Mouse (Mus musculus): ENCODE results near the gene Ing3. TPM values are rescaled to one million over a fixed set of nuclear protein-coding genes. Genes with fewer than 3 reads are reported as not detected.

The Ing3 gene
- total RNA-seq, 2 experiments from 2014 or later, result 19.6 to 32.6 TPM

DNA sequence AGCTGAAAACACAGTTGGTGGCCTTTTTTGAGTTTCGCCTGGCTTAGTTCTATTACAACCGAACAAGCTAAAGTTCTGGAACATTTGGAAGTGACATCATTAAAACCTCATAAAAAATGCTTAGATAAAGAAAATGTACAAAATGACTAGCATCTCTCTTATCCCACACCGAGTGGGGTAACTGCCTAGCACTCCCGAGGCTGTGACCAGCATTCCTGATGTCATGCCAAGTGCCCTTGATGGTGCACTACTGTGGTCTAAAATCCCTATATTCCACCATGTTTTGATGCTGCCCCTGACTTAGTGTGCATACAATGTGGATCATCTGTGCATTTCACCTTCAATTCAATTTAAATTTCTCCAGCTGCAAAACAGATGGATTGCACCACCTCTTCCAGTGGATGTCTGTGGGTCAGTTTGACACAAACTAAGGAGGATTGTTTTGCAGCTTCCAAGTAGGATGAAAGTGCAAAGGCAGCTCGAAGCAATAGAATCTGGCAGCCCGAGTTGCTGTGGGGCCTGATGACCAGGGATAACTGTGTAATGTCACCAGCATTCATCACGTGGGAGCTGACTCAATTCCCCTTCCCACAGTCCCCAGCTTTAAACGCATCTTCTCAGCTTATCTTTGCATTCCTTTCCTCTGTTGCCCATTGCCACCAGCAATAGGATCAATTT lies 69.5 kb downstream of the Ing3 start:
- ATAC-seq (replicated peaks; ENCODE audit: low FRiP score, poor library complexity, severe bottlenecking), result no peak

DNA sequence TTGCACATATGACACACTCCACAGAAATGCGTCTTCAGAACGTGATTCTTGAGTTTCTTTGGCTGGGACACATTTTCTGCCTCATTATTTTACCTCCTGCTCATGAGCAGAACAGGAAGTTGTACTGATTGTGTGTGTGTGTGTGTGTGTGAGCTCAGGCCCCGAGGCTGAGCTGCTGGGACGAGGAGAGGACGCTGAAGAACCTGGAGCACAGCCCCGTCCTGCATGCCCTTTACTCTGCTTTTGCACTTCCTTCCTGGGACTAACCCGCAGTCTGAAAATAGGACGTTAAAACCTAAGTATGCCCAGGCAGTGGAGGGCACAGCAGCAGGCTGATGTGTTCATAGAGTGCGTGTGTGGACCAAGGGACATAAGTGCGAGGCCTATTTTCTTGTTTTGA lies 70.3 kb downstream of the Ing3 start:
- no peak for ATAC-seq (replicated peaks; ENCODE audit: low FRiP score, poor library complexity, severe bottlenecking)

DNA sequence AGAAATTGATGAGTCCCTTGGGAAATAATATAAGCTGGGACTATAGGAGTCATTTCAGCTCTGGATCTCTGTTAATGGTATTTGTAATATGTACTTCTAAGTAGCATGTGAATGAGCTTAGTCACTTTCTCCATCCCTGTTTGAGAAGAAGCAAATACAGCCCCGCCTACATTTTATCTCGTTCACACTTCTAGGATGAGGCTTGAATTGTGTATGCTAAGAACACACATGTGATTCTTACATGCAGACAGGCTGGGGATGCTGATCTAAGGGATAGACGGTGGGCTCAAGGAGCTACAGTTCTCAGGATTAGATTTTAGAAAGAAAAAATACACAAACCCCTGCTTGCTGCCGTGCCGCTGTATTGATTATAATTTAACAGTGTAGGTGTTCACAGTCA lies 71.3 kb downstream of the Ing3 start:
- no peak for ATAC-seq (replicated peaks; ENCODE audit: low FRiP score, poor library complexity, severe bottlenecking)

DNA sequence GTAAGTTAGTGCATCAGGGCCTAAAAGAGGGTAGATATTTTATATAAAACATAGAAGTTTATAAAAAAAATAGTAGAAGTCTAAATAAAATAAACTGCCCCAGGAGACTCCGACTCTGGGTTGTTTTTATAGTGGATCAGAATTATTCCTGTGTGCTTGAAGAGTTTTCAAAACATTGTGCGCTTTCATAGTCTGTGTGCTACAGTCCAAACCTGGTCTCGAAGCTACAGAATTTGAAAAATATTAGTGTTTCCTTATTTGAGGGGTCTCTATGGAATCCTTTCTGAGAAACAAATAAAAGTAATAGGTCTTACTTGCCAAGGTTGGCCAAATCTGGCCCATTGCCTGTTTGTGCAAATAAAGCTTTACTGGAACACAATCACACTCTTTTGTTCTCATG lies 71.9 kb downstream of the Ing3 start:
- ATAC-seq (replicated peaks; ENCODE audit: low FRiP score, poor library complexity, severe bottlenecking), result no peak

DNA sequence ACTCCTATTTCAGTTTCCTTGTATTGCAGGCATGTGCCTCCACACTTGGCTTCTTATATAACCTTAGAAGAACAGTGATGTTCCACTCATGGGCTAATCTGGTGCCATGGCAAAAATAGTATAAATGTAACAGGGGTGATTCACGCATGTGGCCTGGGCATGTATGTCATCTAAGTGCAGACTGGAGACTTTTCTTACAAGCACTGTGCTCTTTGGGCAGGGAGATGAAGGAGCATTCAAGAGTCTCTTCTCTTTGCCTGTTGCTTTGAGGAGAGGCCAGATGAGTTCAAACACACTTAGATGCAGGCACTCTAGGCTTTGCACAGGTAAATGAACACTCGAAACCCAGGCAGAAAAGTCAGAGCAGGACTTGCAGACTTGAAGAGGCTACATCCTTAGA lies 74.8 kb downstream of the Ing3 start:
- no peak for ATAC-seq (replicated peaks; ENCODE audit: low FRiP score, poor library complexity, severe bottlenecking)

Other genes with a start within 250 kb of the Ing3 start
- gene Tspan12, start 97.1 kb upstream of the Ing3 start, total RNA-seq (2015; ENCODE audit: low replicate concordance), result not detected in 2 replicates
- 5.0 TPM in 1 of 2 replicates, not detected in the other for gene Tspan12, start 97.1 kb upstream of the Ing3 start, total RNA-seq (2017; ENCODE audit: low replicate concordance)
- not detected in 2 replicates for gene Cped1, start 36.3 kb downstream of the Ing3 start, total RNA-seq (2015; ENCODE audit: low replicate concordance)
- 0.68 and 0.70 TPM in 2 replicates for gene Cped1, start 36.3 kb downstream of the Ing3 start, total RNA-seq (2017; ENCODE audit: low replicate concordance)